Mouse (Mus musculus): ENCODE results near the gene Tmem131.

DNA sequence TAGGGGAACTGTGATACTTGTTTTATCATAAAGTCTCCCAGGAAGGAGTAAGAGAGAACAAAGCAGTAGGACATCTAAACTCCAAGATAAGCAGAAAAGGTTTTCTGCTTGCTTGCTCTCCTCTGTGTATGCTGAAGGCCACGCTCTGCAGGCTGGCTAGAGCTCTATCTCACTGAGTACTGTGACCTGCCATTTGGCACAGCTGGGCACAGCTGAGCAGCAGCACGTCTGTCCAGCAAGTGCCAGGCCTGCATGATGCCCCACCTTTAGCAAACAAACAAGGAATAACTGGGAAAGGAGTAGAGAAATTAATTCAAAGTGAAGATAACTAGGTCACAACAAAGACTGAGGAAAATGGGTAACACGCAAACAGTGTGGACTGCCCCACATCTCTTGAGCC lies 103.6 kb downstream of the Tmem131 start:
- TF ChIP-seq CTCF (IDR thresholded peaks at IDR 0.05; ENCODE audit: control insufficient read depth, insufficient read depth, insufficient replicate concordance, low read depth, low read length) (no peak), POLR2A (IDR thresholded peaks at IDR 0.05; ENCODE audit: control insufficient read depth, low read depth, low read length) (no peak)
